Mouse (Mus musculus): Measurements from ENCODE around the gene Nck2.

DNA sequence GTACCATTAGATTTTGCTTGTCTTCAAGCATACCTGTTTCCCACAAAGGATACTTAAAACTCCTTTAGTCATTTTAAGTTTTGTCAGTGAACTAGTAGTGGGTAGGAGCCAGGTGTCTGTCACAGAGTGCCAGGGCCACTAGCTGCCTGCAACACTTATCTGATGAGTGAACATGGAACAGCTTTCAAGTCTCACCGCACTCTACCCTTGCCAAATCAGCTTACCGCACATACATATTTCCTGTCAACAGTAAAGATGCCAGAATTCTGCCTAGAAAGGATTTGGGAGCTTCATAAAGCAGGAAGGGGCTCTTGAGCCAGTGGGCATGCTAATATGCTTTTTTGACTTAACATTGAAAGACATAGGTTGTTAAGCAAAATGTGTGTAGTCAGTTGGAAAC, 94.3 kb downstream of the Nck2 start:
- TF ChIP-seq CTCF (IDR thresholded peaks at IDR 0.05; ENCODE audit: borderline replicate concordance, insufficient read depth, low read depth, low read length) = no peak
- no peak for TF ChIP-seq POLR2A (IDR thresholded peaks at IDR 0.05; ENCODE audit: borderline replicate concordance, insufficient read depth, low read length)
